Mouse (Mus musculus) bone marrow macrophage, adult 2 months (primary cell): ENCODE data around the gene Fgfrl1.

Experiments used
- CTCF ChIP-seq: IDR thresholded peaks from 2 replicates; pipeline ENCODE4 v1.5.1; 2012; ENCODE audit warnings: low read depth, mild to moderate bottlenecking, low read length, moderate library complexity
- POLR2A ChIP-seq: IDR thresholded peaks from 2 replicates; pipeline ENCODE4 v1.6.1; 2012; ENCODE audit warnings: mild to moderate bottlenecking, low read depth, low read length, borderline replicate concordance

GRCm38 (mm10) chr5:108680871-108681270, 11.3 kb upstream of the Fgfrl1 start:
- TF ChIP-seq POLR2A (no peak), CTCF (no peak)
